Mouse (Mus musculus): ENCODE data around the gene Rbm15b.

The Rbm15b gene

DNA sequence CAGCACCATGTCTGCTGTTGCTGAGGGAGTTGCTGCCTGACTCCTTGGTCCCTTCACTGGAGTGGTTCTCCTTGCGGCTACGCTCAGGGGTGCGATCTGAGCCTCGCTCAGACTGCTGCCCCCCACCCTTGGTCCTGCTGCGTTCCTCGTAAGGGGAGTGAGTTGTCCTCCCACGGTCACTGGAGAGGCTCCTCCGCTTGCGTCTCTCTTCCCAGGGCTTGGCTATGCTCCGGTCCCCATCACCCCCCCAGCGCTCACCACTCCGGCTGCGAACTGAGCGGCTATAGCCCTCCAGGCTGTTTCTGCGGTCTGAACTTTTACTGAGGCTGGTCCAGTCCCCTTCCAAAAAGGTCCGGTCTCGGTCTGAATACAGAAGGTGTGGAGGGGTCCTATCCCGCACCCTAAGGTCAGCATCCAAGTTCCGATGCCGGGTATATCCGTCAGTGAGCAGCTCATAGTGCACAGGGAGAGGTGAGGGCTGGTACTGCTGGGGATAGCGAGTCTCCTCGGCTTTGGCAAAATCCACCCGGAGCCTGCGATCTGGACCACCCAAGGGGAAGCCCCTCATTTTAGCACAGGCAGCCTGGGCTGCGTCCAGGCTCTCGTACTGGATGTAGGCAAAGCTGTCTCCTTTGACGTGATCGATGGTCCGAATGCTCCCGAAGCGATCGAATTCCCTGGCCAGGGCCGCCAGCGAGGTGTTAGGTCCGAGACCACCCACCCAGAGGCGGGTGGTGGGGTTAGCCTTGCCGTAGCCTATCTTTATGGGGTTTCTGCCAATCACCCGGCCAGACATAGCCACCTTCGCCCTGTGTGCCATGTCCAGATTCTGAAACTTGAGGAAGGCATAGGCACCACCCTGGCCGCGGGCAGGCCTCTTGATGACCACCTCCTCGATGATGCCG, 2.0 kb downstream of the Rbm15b start:
- no peak for DNase-seq (ENCODE audit: low spot score)

DNA sequence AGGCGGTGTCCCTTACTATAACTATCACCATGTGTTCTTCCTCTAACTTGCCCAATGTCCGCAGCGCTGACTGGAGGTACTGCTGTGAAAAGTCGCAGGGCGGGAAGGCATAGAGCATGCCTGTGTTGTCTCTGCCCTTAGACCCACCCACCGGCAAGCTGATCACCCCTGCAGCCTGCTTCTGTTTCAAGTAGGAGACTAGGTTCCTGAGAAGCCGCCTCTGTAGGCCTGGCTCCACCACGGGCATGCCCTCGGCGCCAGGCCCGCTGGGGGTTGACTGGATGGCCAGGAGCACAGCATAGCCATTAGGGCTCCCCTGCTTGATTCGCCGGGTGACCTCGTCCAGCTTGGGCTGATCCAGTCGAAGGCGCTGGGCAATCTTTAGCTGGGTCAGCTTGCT, 2.9 kb downstream of the Rbm15b start:
- DNase-seq (ENCODE audit: low spot score), result no peak

DNA sequence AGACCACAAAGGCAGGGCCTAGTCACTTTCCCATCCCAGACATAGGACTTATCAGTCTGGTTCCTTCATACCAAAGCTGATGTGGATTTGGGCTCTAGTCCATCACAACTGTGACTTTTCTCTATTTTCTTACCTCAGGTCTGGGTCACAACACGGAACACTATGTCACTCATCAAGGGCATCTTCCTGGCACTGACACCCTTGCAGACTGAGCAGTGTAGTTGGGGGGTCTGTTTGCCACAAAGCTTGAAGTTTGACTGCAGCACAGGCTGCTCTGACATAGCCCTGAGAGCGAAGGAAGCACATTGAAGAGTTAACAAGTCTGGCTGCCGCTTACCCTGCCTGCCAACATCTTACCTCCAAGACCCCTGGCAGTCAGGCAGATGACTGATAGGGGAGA, 4.1 kb downstream of the Rbm15b start:
- DNase-seq (ENCODE audit: low spot score), result no peak

DNA sequence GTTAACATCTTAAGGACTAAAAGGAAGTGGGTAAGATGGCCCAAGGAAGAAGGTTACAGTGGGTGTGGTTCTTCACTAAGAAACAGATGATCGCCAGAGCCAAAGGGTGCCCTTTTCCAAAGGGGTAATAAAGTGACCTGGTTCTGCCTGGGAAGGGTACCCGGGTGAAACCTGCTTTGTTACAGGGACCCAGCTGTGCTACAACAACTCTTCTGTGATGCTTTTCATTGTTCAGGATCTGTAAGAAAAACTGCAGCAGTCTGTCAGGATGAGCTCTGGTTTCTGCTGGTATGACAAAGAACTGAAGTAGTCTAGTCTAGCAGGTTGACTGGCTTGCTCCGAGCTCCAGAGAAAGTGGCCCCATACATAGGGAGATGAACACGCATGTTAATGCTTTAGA, 5.1 kb downstream of the Rbm15b start:
- no peak for DNase-seq (ENCODE audit: low spot score)

DNA sequence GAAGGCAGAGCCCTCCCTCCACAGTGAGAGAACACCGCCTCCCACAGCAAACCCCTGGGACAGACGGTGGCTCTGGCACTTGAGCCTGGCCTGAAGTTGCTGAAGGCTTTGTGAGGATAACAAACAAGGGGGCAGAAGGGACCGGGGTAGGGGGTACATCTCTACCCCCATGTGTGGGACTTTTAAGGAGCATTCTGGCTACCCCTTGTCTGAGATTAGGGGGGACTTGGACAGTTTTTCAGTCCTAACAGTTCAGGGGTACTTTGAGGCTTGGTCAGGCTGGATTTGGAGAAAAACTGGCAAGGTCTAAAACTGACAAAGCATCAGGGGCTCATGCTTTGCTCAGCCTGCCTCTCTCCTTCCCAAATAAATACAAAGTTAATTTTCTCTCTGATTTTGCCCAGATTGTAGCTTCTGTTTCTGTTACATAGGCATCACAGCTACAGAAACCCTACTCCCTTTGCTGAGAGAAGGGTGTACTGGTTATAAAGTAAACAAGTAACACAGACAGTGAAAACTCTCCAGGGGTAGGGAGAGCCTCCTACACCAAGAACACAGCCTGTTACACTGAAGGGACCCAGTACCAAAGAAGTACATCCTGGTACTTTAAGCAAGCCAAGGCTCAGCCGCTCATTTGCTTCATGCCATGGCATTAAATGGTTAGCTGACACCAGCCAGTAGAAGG, 6.0 kb downstream of the Rbm15b start:
- DNase-seq (ENCODE audit: low spot score), result no peak

DNA sequence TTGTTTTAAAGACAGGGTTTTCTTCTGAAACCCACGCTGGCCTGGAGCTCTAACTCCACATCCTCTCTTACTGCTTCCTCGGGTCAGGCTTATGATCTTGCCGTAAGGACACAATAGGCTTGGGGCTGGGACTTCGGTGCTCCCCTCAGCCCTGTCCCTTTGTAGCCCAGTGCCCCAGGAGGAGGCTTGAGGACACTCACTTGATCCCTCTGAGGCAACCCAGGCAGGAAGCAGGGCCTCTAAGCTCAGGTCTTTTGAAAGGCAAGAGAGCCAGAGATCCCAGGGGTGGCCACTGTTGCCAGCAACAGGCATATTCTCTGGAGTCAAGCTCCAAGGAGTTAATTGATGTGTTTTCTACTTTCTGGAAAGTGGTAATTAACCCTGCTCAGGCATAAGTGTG, 7.8 kb downstream of the Rbm15b start:
- no peak for DNase-seq (ENCODE audit: low spot score)

DNA sequence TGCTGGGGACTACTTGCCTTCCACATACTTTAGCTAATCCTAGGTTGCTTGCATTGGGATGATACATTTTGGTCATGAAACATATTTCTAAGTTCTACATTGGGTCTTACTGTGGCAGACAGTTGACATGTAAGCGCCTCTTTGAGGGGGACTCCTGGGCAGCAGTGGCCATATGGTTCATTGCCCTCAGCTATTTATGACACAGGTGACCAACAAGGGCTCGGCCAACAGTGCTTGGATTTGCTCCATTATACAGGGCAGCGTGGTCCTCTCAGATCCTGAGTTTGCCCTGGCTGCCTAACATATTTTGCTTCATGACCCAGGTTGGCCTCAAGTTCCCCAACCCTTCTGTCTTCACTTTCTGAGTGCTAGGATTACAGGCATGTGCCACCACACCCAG, 10.6 kb downstream of the Rbm15b start:
- DNase-seq (ENCODE audit: low spot score), result no peak

DNA sequence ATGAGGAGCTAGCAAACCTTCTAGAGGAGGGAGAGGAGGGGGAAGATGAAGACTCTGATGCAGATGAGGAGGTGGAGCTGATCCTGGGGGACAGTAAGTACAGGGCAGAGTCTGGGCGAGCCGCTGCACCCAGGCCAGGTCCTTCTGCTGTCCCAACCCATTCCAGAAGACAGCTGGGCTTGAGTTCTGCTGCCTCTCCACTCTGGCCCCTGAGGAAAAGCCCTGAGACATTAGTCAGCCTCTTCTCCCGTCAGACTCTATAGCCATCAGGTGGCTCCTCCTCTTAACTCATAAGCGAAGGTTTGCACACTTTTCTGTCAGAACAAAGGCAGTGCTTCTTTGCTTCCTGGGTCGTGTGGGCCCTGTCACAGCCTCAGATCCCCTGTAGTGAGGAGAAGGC, 13.0 kb downstream of the Rbm15b start:
- no peak for DNase-seq (ENCODE audit: low spot score)

DNA sequence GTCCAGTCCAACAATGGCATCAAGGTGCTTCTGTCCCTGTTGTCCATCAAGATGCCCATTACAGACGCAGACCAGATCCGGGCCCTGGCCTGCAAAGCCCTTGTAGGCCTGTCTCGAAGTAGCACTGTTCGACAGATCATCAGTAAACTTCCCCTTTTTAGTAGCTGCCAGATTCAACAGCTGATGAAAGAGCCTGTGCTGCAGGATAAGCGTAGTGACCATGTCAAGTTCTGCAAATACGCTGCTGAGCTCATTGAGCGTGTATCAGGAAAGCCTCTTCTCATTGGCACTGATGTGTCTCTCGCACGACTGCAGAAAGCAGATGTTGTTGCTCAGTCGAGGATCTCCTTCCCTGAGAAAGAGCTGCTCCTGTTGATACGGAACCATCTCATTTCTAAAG, 29.2 kb downstream of the Rbm15b start:
- no peak for DNase-seq (ENCODE audit: low spot score)

DNA sequence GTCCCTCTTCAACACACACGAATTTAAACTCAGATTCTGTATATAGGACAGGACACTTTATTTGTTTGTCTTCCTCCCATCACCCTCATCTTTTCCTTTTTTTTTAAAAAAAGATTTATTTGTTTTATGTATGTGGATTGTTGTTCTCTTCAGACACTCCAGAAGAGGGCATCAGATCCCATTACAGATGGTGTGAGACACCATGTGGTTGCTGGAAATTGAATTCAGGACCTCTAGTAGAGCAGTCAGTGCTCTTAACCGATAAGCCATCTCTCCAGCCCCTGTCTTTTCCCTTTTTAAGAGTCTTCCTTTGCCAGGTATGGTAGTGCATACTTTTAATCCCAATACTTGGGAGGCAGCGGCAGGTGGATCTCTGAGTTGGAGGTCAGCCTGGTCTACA, 30.6 kb downstream of the Rbm15b start:
- no peak for DNase-seq (ENCODE audit: low spot score)

DNA sequence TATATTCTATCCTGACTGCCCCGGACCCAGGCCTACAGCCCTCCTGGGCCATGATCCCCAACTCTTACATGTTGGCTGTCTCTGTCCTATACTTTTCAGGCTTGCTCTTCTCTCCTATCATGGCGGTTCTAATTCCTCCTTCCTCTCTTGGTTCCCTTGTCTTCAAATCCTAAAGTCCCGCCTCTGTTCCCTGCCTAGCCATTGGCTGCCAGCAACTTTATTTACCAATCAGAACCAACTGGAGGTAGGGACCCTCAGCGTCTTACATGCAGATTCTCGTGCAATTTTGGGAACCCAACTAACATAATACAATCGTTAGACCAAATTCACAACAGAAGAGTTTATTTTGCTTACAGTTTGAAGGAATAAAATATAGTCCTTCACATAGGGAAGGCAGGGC, 44.4 kb downstream of the Rbm15b start:
- no peak for DNase-seq (ENCODE audit: low spot score)

DNA sequence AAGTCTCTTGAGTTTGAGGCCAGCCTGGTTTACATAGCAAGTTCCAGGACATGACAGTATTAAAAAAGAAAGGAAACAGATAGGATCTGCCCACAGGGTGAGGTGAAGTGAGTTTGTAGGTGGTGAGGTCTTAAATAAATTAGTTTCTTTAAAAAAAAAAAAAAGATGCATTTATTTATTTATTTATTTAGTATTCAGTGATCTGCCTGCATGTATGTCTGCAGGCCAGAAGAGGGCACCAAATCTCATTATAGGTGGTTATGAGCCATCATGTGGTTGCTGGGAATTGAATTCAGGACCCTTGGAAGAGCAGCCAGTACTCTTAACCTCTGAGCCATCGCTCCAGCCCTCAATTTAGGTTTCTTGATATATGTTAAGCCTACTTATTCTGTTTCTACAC, 46.7 kb downstream of the Rbm15b start:
- DNase-seq (ENCODE audit: low spot score), result no peak

Data from c-Kit-positive CD71-positive TER-119-positive erythroid progenitor cells, embryonic 14.5 days (primary cell).